Mouse (Mus musculus): ENCODE data around the gene Prickle3. TPM values are rescaled to one million over a fixed set of nuclear protein-coding genes. Genes with fewer than 3 reads are reported as not detected.

The Prickle3 gene
- polyA plus RNA-seq, 1 experiment from 2014 or later = 3.2 TPM

DNA sequence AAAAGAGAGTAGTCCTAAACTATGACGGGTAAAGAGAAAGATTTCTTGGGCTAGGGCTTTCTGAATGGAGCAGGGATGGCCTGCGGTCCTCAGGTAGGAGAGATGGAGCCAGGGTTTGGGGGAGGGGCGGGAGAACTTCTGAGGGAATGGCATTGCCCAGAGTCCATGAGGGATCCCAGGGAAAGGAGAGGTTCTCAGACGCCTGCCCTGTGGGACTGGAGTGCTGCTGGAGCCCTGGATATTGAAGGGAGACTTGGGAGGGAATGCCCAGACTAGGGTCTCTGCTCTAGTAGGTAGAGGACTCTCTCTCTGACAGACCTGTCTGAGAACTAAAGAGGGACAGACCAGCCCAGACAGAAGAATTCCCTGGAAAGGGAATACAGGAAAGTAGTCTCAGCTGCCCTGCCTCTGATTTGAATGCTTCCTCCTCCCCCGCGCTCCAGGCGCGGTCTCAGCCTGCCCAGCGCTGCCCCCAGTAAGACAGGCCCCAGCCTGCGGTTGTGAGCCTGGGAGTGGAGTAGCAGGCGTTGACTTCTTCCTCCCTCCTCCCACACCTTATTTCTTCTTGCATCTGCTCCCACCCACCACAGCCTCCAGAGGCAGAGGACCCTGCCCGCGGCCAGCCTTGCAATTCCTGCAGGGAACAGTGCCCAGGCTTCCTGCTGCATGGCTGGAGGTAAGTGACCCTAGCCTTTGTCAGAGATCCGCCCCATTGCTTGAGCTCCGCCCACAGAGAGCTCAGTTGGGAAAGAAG, 1.1 kb downstream of the Prickle3 start:
- H3K27ac ChIP-seq = peak overlapping the region; percentile 81
- H3K9me3 ChIP-seq = peaks cover 2% of the 10 kb centered on the region; the same call in 1 of the 2 replicates
- H3K36me3 ChIP-seq (replicated peaks) = no peaks in the 10 kb centered on the region
- H3K4me3 ChIP-seq = peak overlapping the region; percentile 51
- no peaks in the 10 kb centered on the region for H3K27me3 ChIP-seq (ENCODE audit: poor library complexity, severe bottlenecking)
- DNase-seq (ENCODE audit: extremely low spot score, low spot score) = peak; percentile 39
- 24% methylated on average over 15 of the region's 15 CpGs for WGBS
- peaks cover 25% of the 10 kb centered on the region for H3K4me1 ChIP-seq

DNA sequence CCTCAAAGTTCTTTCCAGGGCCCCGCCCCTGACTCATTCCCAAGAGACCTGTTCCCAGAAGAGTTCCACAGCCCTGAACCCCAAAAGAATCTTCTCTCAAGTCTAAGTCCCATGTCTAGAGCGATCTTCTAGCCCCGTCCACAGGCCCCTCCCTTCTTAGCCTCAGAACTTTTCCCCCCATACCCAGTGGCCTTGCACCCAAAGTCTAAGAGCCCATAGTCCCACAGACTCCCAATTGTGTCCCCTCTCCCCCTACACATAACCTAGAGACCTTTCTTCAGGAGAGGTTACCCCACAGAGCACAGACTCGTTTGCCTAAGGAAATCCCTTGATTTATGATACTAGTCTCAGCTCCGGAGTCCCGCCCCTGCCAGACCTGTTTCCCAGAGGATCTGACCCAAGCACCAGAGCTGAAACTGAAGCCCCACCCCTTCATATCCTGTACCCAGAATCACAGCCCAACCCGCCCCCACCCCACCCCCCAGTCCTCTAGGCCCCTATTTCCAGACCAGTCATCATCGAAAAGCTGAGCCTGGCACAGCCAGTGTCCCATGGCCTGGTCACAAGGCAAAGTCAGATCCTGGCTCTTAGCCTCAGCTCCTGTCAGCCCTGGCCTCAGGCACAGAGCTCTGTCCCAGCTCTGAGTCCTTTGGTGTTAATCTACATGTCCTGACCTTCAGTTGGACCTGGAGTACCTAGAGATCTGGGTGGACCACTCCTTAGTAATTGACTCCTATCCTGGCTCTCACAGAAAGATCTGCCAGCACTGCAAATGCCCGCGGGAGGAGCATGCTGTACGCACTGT, 1.9 kb downstream of the Prickle3 start:
- no peaks in the 10 kb centered on the region for H3K36me3 ChIP-seq (replicated peaks)
- DNase-seq (ENCODE audit: extremely low spot score, low spot score) = no peak
- peak overlapping the region; percentile 81 for H3K27ac ChIP-seq
- H3K4me1 ChIP-seq = peaks cover 25% of the 10 kb centered on the region
- no peaks in the 10 kb centered on the region for H3K27me3 ChIP-seq (ENCODE audit: poor library complexity, severe bottlenecking)
- 57% methylated on average over 11 of the region's 11 CpGs for WGBS
- peak overlapping the region; percentile 51 for H3K4me3 ChIP-seq
- peaks cover 2% of the 10 kb centered on the region; the same call in 1 of the 2 replicates for H3K9me3 ChIP-seq

DNA sequence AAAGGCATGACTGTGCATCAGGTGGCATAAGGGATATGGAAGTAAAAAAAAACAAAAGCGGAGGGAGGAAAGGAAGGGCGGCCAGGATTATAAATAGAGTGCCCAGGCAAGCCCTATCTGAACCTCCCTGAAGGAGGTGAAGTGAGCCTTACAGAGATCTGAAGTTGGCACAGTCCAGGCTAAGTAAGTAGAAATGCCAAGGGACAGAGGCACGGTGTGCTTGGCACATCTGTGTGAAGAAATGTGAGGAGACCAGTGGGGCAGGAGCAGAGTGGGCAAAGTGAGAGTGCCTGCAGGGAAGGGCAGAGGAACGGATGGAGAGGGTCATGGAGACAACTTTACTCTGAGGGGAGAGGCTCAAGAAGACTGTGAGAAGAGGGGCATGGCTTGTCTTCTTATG, 4.0 kb downstream of the Prickle3 start:
- Histone ChIP-seq H3K9me3 (peaks cover 3% of the 10 kb centered on the region; the same call in 1 of the 2 replicates), H3K4me1 (peaks cover 25% of the 10 kb centered on the region), H3K36me3 (replicated peaks) (no peaks in the 10 kb centered on the region), H3K27me3 (ENCODE audit: poor library complexity, severe bottlenecking) (no peaks in the 10 kb centered on the region), H3K4me3 (no peak overlapping the region), H3K27ac (no peak overlapping the region)
- DNase-seq (ENCODE audit: extremely low spot score, low spot score) = no peak
- WGBS = 86% methylated on average over 4 of the region's 4 CpGs

DNA sequence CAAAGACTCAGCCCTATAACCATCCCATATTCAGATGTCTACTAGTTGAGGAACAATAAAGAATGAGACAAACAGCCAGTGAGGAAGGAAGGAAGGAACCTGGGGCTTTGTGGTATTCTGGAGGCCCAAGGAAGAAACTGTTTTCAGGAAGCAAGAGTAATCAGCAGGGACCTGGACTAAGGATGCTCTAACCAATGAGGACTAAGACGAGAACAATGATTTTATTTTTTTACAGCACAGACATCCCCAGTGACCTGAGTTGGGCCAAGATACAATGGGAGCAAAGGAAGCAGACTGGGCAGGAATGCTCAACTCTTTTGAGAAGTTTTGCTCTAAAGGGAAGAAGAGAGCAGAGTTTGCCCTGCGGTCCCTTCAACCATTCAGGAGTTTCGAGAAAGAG, 5.9 kb downstream of the Prickle3 start:
- 90% methylated on average over 3 of the region's 3 CpGs for WGBS
- Histone ChIP-seq H3K27me3 (ENCODE audit: poor library complexity, severe bottlenecking) (no peaks in the 10 kb centered on the region), H3K36me3 (replicated peaks) (peaks cover 11% of the 10 kb centered on the region), H3K27ac (no peak overlapping the region), H3K4me1 (peaks cover 14% of the 10 kb centered on the region), H3K9me3 (0 out of 2 replicates have a peak, but pooled peaks cover 6% of the 10 kb centered on the region), H3K4me3 (no peak overlapping the region)
- DNase-seq (ENCODE audit: extremely low spot score, low spot score) = no peak

DNA sequence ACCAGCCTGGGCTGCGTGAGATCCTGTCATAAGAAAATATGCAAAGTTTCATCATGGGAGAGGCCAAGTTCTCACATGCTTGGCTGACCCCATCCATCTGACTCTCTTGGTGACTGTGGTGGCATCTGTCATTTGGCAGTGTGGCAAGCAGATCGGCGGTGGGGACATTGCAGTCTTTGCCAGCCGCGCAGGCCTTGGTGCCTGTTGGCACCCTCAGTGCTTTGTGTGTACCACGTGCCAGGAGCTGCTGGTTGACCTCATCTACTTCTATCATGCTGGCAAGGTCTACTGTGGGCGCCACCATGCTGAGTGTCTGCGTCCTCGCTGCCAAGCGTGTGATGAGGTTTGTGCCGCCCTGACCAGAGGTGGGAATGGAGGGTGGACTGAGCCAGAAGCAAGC, 7.7 kb downstream of the Prickle3 start:
- no peak overlapping the region for H3K4me3 ChIP-seq
- 91% methylated on average over 11 of the region's 11 CpGs for WGBS
- H3K27me3 ChIP-seq (ENCODE audit: poor library complexity, severe bottlenecking) = no peaks in the 10 kb centered on the region
- H3K36me3 ChIP-seq (replicated peaks) = peaks cover 18% of the 10 kb centered on the region
- H3K4me1 ChIP-seq = no peaks in the 10 kb centered on the region
- 0 out of 2 replicates have a peak, but pooled peaks cover 6% of the 10 kb centered on the region for H3K9me3 ChIP-seq
- H3K27ac ChIP-seq = no peak overlapping the region
- DNase-seq (ENCODE audit: extremely low spot score, low spot score) = no peak

DNA sequence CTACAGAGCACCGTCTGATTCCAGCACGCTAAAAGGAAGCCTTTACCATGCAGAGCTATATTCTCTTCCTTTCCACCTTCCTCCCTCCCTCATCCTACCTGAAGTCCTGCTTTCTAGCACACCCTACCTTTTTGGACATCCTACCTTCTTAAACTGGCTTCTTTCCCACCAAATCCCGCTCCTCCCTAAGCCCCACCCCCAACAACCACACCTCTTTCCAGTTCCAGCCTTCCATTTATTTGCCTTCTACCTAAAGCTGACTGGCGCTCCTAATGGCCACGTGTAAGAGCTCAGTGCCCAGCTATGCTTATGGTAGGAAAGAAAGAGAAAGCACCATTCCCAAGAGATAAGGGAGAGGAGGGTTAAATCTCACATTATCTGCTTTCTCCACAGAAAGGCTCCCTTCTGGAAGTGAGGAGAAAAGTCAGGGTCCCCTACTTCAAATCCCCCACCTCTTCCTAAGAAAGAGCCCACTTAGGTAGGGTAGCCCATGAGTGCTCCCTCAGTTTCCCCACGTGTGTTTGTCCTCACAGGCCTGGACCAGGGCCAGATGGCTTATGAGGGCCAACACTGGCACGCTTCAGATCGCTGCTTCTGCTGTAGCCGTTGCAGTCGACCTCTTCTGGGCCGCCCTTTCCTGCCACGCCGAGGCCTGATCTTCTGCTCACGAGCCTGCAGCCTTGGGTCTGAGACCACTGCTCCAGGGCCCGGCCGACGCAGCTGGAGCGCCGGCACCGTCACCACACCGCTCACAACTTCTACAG, 8.9 kb downstream of the Prickle3 start:
- 0 out of 2 replicates have a peak, but pooled peaks cover 6% of the 10 kb centered on the region for H3K9me3 ChIP-seq
- 82% methylated on average over 21 of the region's 21 CpGs for WGBS

DNA sequence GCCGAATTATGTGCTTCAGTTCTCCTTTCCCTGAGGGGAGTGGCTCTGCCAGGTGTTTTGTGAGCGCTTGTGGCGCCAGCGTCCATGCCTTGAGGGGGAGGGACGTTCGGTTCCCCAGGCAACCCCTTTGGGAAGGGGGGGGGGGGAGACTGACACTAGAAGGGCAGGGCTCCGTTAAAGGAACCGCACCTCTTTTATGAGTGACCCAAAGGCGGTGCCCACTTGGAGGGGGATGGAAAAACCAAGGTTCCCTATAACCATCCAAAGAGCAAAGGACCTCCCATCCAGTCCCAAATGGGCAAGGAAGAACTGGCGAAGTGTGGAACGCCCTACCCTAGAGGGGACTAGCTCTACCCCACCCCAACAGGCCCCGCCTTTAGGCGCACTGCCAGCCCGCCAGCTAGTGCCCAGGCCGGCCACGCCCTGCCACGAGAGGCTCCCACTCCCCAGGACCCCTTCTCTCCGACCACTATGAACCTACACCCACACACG, 13.4 kb downstream of the Prickle3 start:
- H3K4me1 ChIP-seq = peaks cover 16% of the 10 kb centered on the region
- 19% methylated on average over 18 of the region's 19 CpGs for WGBS
- H3K9me3 ChIP-seq = 0 out of 2 replicates have a peak, but pooled peaks cover 4% of the 10 kb centered on the region
- H3K27ac ChIP-seq = peak overlapping the region; percentile 83
- no peak for DNase-seq (ENCODE audit: extremely low spot score, low spot score)
- H3K27me3 ChIP-seq (ENCODE audit: poor library complexity, severe bottlenecking) = peaks cover 8% of the 10 kb centered on the region
- peaks cover 18% of the 10 kb centered on the region for H3K36me3 ChIP-seq (replicated peaks)
- peak overlapping the region; percentile 57 for H3K4me3 ChIP-seq

More for the DNA sequence above, 8.9 kb downstream of the Prickle3 start:
- no peak for DNase-seq (ENCODE audit: extremely low spot score, low spot score)
- H3K27me3 ChIP-seq (ENCODE audit: poor library complexity, severe bottlenecking) = no peaks in the 10 kb centered on the region
- H3K27ac ChIP-seq = no peak overlapping the region
- H3K36me3 ChIP-seq (replicated peaks) = peaks cover 18% of the 10 kb centered on the region
- H3K4me1 ChIP-seq = peaks cover 7% of the 10 kb centered on the region; the same call in 1 of the 2 replicates
- H3K4me3 ChIP-seq = no peak overlapping the region

DNA sequence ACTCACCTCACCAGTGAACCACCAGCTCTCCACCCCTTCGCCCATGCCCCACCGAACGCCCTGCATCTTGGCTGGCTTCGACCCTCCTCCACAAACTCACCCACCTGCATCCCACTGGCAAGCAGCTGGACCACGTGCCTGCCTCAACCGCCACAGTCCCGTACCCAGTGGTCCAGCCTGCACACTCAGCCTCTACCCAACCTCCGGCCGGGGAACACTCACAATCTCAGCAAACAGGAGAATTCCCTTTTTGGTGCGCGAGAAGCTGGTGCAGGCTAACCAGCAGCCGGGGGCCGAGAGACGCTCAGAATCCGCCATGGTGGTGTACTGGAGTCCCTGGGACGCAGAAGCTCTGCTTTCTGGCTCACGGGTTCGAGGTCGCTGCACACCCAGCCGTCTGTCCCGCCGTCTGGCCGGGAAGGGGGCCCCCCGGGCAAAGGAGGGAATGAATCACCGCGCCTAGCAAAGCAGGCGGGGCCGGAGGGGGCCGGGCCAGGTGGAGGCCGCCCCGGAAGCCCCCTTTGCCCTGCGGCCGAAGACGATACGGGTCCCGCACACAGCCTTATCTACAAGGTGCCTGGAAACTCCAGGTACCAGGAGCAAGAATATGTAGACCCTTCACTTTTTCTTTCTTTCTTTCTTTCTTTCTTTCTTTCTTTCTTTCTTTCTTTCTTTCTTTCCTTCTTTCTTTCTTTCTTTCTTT, 14.0 kb downstream of the Prickle3 start, which contains the start of gene Plp2:
Gene Plp2, minus strand, starts transcription at position 470 of the 703 bp plus-strand sequence.
- no peak for DNase-seq (ENCODE audit: extremely low spot score, low spot score)
- Histone ChIP-seq H3K27ac (peak within 1 kb of the TSS; percentile 83), H3K27me3 (ENCODE audit: poor library complexity, severe bottlenecking) (peaks cover 12% of the 10 kb centered on the region), H3K36me3 (replicated peaks) (peaks cover 18% of the 10 kb centered on the region), H3K4me1 (peaks cover 16% of the 10 kb centered on the region), H3K4me3 (peak within 1 kb of the TSS; percentile 57), H3K9me3 (peaks cover 3% of the 10 kb centered on the region; the same call in 1 of the 2 replicates)
- WGBS = 16% methylated on average over 36 of the region's 36 CpGs

DNA sequence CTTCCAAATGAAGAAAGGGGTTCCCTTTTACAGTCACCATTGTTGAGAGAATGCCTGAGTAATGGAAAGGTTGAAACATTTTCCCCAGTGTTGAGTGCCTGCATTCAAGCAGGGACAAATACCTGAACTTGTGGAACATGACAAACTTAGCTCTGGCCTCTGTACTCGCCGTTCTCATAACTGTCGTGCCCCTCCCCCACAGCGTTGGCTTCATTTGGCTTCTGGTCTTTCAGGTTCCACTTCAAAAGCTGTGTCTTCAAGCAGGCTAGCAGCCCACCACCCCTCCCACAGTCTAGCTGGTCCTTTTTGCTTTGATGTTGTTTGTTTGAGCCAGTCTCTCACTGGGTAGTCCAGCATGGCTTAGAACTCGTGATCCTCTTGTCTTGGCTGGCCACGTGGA, 15.7 kb downstream of the Prickle3 start:
- Histone ChIP-seq H3K4me1 (peaks cover 16% of the 10 kb centered on the region), H3K27me3 (ENCODE audit: poor library complexity, severe bottlenecking) (peaks cover 12% of the 10 kb centered on the region), H3K36me3 (replicated peaks) (peaks cover 8% of the 10 kb centered on the region), H3K9me3 (no peaks in the 10 kb centered on the region; the same call in 1 of the 2 replicates), H3K27ac (no peak overlapping the region), H3K4me3 (no peak overlapping the region)
- WGBS = 61% methylated on average over 6 of the region's 6 CpGs
- DNase-seq (ENCODE audit: extremely low spot score, low spot score) = no peak

DNA sequence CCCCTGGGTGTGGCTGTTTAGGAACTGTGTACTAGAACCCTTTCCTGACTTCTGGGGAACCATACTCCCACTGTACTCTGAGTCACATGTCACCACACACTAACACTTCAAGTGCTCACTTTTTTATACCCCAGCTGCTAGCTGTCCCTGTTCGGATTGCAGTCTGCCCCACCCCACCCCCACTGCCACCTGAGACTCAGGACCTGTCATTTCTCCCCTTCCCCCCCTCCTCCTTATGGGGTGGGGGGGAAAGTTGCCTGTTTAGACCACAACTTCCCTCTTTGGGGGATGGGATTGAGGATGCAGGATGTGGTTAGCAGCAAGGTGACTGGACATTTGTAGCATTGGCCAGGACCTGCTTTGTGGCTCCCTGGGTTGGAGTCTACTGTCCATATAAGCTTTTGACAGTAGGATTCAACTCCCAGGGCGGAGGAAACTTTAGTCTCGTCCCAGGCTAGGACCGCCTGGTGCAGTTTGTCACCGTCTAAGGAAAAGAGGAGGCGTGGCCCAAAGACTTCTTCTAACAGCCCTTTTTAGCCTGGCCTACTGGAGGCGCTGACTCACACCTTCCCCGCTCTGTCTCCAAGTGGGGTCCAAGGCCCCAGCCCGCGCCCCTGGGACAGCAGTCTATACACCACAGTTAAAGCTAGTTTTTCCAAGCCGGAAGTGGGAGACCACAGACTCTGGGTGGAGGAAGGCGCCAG, 16.7 kb downstream of the Prickle3 start:
- Histone ChIP-seq H3K9me3 (no peaks in the 10 kb centered on the region; the same call in 1 of the 2 replicates), H3K4me1 (peaks cover 16% of the 10 kb centered on the region), H3K4me3 (no peak overlapping the region; the same call in 1 of the 2 replicates), H3K27ac (no peak overlapping the region), H3K27me3 (ENCODE audit: poor library complexity, severe bottlenecking) (peaks cover 12% of the 10 kb centered on the region), H3K36me3 (replicated peaks) (peaks cover 6% of the 10 kb centered on the region)
- DNase-seq (ENCODE audit: extremely low spot score, low spot score) = no peak
- whole genome bisulfite sequencing = 33% methylated on average over 12 of the region's 12 CpGs

DNA sequence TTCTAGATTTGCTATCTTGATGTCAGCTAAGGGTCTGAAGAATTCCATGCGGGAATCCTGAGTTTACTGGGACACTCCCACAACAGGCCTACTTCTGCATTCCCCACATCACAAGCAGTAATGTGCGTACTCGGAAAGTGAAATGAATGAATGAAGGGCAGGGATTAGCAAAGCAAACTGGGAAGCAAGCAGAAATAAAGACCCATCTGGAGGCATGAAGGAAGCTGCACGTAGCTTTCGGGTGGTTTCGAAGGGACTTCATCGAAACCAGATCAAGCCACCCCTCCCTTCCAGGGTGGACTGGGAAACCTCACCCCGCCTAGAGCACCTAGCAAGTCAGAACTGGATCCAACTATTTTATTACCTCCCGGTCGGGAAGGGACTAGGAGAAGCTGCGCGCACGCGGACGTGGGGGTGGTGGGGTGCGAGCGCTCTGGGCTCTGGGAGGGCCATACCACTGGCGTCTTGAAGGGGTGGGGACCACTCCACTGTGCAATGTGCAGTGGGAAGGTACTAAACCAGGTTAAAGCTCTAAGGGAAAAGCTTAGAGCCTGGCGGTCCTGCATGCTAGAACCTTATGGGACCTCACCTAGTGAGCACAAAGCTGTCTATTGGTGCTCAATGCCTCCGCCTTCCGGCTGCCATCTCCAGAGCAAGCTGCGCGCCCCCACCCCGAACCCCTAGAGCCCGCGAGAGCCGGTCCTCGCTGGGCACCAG, 17.4 kb downstream of the Prickle3 start:
- H3K9me3 ChIP-seq = no peaks in the 10 kb centered on the region; the same call in 1 of the 2 replicates
- peak overlapping the region; percentile 44; the same call in 1 of the 2 replicates for H3K27ac ChIP-seq
- no peaks in the 10 kb centered on the region for H3K36me3 ChIP-seq (replicated peaks)
- WGBS = 26% methylated on average over 28 of the region's 28 CpGs
- peak overlapping the region; percentile 34 for H3K4me3 ChIP-seq
- H3K4me1 ChIP-seq = peaks cover 16% of the 10 kb centered on the region
- no peak for DNase-seq (ENCODE audit: extremely low spot score, low spot score)
- H3K27me3 ChIP-seq (ENCODE audit: poor library complexity, severe bottlenecking) = peaks cover 12% of the 10 kb centered on the region
